Mouse (Mus musculus) v-Abl transformed pro-B cells (cell line): ENCODE results near the gene Gm15130.

ENCODE experiments used
- in situ Hi-C, 2 experiments: fragments of 400-800 bp; cut with MboI; formaldehyde crosslinking; loops; one replicate each; pipeline ENCODE4 v1.15.1; 2025; ENCODE audit not compliant: unreplicated experiment in 2 of 2

Gene Gm15130

DNA sequence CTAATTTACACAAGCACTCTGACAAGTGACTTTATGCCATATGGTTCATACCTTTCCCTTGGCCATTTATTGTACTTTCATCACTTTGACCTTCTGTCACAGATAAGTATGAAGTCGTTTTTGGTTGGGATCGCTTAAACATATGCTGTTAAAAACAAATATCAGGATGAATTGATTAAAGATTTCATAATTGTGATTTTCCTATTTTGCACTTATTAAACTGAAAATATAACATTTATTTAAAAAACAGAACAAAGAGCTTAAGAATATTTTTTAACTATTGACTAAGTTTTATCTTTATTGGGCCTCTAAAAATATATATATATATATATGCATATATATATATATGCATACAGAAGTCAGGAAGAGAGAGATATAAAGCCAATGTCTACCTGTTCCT, at the start of gene Gm15130:
Gene Gm15130 (minus strand): TSS at position 101 of the 400 bp plus-strand sequence.
- in situ Hi-C loops, result no loop called here

DNA sequence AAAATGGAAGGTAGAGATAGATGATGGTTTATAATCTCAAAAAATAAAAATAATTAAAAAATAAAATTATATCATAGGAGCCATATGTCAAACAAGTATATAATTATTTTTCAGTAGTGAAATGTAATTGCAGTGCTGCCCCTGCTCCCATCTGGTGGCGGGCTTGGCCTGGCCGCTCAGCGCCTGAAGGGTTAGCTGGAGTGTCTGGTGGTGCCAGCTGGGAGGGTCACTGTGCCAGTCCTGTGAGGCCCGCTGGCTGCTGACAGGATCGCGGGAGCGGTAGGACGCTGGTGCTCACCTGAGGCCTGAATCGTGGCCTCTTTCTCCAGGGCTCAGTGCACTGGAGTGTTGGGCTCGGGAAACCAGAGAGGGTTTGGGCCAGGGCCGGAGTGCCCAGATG, 29.3 kb upstream of the Gm15130 start:
- in situ Hi-C loops, result no loop called here

DNA sequence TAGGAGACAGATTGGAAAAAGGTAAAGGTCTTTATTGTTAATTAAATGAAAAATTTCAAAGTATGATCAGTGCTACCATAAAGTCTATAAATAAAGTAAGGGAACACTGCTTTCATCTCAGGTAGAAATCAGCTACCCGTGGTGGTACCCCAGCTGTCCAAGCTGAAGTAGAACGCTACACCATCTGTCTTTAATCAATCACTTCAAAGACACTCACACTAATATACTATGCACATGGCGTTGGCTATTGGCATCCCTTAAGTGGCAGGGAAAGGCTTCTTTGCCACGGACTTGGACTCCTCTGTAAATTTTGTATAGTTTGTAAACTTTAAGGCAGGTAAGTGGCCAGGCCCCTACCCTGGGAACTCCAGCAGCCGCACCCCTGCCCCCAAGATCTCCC, 17.0 kb downstream of the Gm15130 start:
- in situ Hi-C loops, result no loop called here

DNA sequence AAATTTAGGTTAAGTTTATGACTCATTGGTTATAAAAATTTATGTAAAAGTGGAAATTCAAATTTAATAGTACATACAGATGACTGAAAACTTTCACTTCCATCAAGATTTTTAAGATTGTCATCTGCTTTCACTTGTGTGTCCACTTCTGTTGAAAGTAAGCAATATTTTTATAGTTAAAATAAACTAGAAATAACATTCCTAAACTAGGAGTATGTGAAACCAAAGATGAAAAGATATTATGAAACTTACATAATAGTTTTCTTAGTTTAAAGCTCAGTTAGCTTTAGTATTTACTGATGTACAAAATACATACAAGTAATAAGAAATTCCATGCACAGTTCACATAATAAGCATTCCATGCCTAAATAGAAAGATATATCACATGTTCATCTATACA, 46.9 kb downstream of the Gm15130 start, which contains the start of gene Gm13941:
Gene Gm13941 (minus strand): TSS at position 101 of the 400 bp plus-strand sequence.
- in situ Hi-C loops, result no loop called here
